Mouse (Mus musculus) heart, embryonic 16.5 days (tissue): ENCODE results near the gene Fbxo24. TPM values are rescaled to one million over a fixed set of nuclear protein-coding genes. Genes with fewer than 3 reads are reported as not detected.

Experiments
- ATAC-seq: fragments of 200-750 bp; cut with Nextera tagmentation; replicated peaks from 2 replicates; pipeline ENCODE4 v1.8.0; 2017; ENCODE audit warnings: moderate number of reproducible peaks; ENCODE audit not compliant: insufficient read depth, low FRiP score; ENCODE audit errors: extremely low read depth
- H3K27ac ChIP-seq: fragments of 300-500 bp; sonication (generic); 2 replicates; pipeline ENCODE4 v1.5.1; 2014; ENCODE audit warnings: mild to moderate bottlenecking, low read length, control low read depth, moderate library complexity
- H3K27me3 ChIP-seq: fragments of 300-500 bp; sonication (generic); 2 replicates; pipeline ENCODE4 v1.6.1; 2014; ENCODE audit warnings: low read length, mixed read lengths; ENCODE audit not compliant: control insufficient read depth, insufficient read depth
- H3K36me3 ChIP-seq: fragments of 300-500 bp; sonication (generic); 2 replicates; pipeline ENCODE4 v1.6.1; 2014; ENCODE audit not compliant: control insufficient read depth, insufficient read depth
- H3K4me1 ChIP-seq: fragments of 300-500 bp; sonication (generic); 2 replicates; pipeline ENCODE4 v1.6.1; 2014; ENCODE audit warnings: low read length, mixed read lengths; ENCODE audit not compliant: control insufficient read depth, insufficient read depth
- H3K4me2 ChIP-seq: fragments of 300-500 bp; sonication (generic); 2 replicates; pipeline ENCODE4 v1.6.1; 2014; ENCODE audit warnings: low read depth, mild to moderate bottlenecking, control low read depth, low read length
- H3K4me3 ChIP-seq: fragments of 300-500 bp; sonication (generic); 2 replicates; pipeline ENCODE4 v1.5.1; 2014; ENCODE audit warnings: mild to moderate bottlenecking, control low read depth, low read length
- H3K9ac ChIP-seq: fragments of 300-500 bp; sonication (generic); 2 replicates; pipeline ENCODE4 v1.6.1; 2014; ENCODE audit warnings: low read length, control low read depth
- H3K9me3 ChIP-seq: fragments of 300-500 bp; sonication (generic); replicated peaks from 2 replicates; pipeline ENCODE4 v1.6.1; 2016; ENCODE audit warnings: low read length; ENCODE audit not compliant: control insufficient read depth
- WGBS: fragments of 180-500 bp; shearing (Covaris S2); extraction: QIAGEN DNeasy Blood & Tissue Kit; methylation state at CpG from one replicate; pipeline ENCODE4 v1.1.7; 2014; 5-methylcytosine and 5-hydroxymethylcytosine counted together
- polyA plus RNA-seq: library from polyadenylated mRNA; unstranded; fragments of >200 nt; fragmentation: Nextera tagmentation; extraction: Ambion mirVana; gene quantifications from 2 replicates; pipeline ENCODE4 v1.2.1, GENCODE M21; 2015

Gene Fbxo24
- polyA plus RNA-seq, 1 experiment from 2014 or later = 0.12 TPM

GRCm38 (mm10) chr5:137647827-137648601 is 19.2 kb upstream of the Fbxo24 start:
- Histone ChIP-seq H3K36me3 (peaks cover 8% of the 10 kb centered on the region; the same call in 1 of the 2 replicates), H3K4me3 (no peak overlapping the region), H3K4me2 (no peak overlapping the region), H3K9ac (no peak overlapping the region), H3K9me3 (no peaks in the 10 kb centered on the region), H3K4me1 (peaks cover 6% of the 10 kb centered on the region; the same call in 1 of the 2 replicates), H3K27ac (no peak overlapping the region), H3K27me3 (peaks cover 25% of the 10 kb centered on the region)
- 47% methylated on average over 9 of the region's 9 CpGs for WGBS
- no peak for ATAC-seq

- WGBS = 24% methylated on average over 11 of the region's 11 CpGs
- H3K9ac ChIP-seq = peak within 1 kb of the TSS; percentile 26
- ATAC-seq = no peak
- no peaks in the 10 kb centered on the region for H3K9me3 ChIP-seq
- no peak within 1 kb of the TSS for H3K27ac ChIP-seq
- H3K4me2 ChIP-seq = peak within 1 kb of the TSS; percentile 66
- peaks cover 25% of the 10 kb centered on the region for H3K27me3 ChIP-seq
- H3K4me3 ChIP-seq = peak within 1 kb of the TSS; percentile 51
- peaks cover 13% of the 10 kb centered on the region; the same call in 1 of the 2 replicates for H3K36me3 ChIP-seq
- H3K4me1 ChIP-seq = peaks cover 8% of the 10 kb centered on the region; the same call in 1 of the 2 replicates
Measured at GRCm38 (mm10) chr5:137645652-137646091, 16.9 kb upstream of the Fbxo24 start, which contains the start of gene Irs3. Gene Irs3 (minus strand): TSS chr5:137645714.

- Histone ChIP-seq H3K4me3 (peak overlapping the region; percentile 51), H3K27me3 (peaks cover 25% of the 10 kb centered on the region), H3K9me3 (no peaks in the 10 kb centered on the region), H3K4me2 (peak overlapping the region; percentile 66), H3K36me3 (peaks cover 18% of the 10 kb centered on the region; the same call in 1 of the 2 replicates), H3K9ac (peak overlapping the region; percentile 26), H3K4me1 (peaks cover 9% of the 10 kb centered on the region; the same call in 1 of the 2 replicates), H3K27ac (no peak overlapping the region)
- no peak for ATAC-seq
- 2% methylated on average over 44 of the region's 44 CpGs for WGBS
Measured at GRCm38 (mm10) chr5:137645091-137645651, 16.4 kb upstream of the Fbxo24 start.

GRCm38 (mm10) chr5:137644484-137644883 is 15.7 kb upstream of the Fbxo24 start:
- H3K27me3 ChIP-seq = peaks cover 25% of the 10 kb centered on the region
- peaks cover 23% of the 10 kb centered on the region; the same call in 1 of the 2 replicates for H3K36me3 ChIP-seq
- 45% methylated on average over 19 of the region's 19 CpGs for WGBS
- no peaks in the 10 kb centered on the region for H3K9me3 ChIP-seq
- no peak overlapping the region for H3K27ac ChIP-seq
- peaks cover 9% of the 10 kb centered on the region; the same call in 1 of the 2 replicates for H3K4me1 ChIP-seq
- no peak overlapping the region for H3K4me2 ChIP-seq
- H3K9ac ChIP-seq = no peak overlapping the region
- ATAC-seq = no peak
- no peak overlapping the region for H3K4me3 ChIP-seq

GRCm38 (mm10) chr5:137642886-137643285 is 14.1 kb upstream of the Fbxo24 start:
- no peak overlapping the region for H3K4me3 ChIP-seq
- no peak overlapping the region for H3K4me2 ChIP-seq
- H3K27me3 ChIP-seq = peaks cover 25% of the 10 kb centered on the region
- H3K27ac ChIP-seq = no peak overlapping the region
- H3K36me3 ChIP-seq = peaks cover 37% of the 10 kb centered on the region
- 66% methylated on average over 4 of the region's 4 CpGs for WGBS
- ATAC-seq = no peak
- H3K9ac ChIP-seq = no peak overlapping the region
- peaks cover 9% of the 10 kb centered on the region; the same call in 1 of the 2 replicates for H3K4me1 ChIP-seq
- H3K9me3 ChIP-seq = no peaks in the 10 kb centered on the region

GRCm38 (mm10) chr5:137641054-137641453 is 12.3 kb upstream of the Fbxo24 start, which contains the start of gene Sap25:
Gene Sap25 (plus strand): TSS chr5:137641334.
- peaks cover 9% of the 10 kb centered on the region; the same call in 1 of the 2 replicates for H3K4me1 ChIP-seq
- peaks cover 54% of the 10 kb centered on the region for H3K36me3 ChIP-seq
- no peak within 1 kb of the TSS for H3K27ac ChIP-seq
- no peak for ATAC-seq
- H3K9ac ChIP-seq = no peak within 1 kb of the TSS
- peaks cover 21% of the 10 kb centered on the region for H3K27me3 ChIP-seq
- no peaks in the 10 kb centered on the region for H3K9me3 ChIP-seq
- H3K4me2 ChIP-seq = no peak within 1 kb of the TSS
- 88% methylated on average over 19 of the region's 19 CpGs for WGBS
- no peak within 1 kb of the TSS for H3K4me3 ChIP-seq

- peaks cover 3% of the 10 kb centered on the region; the same call in 1 of the 2 replicates for H3K4me1 ChIP-seq
- whole genome bisulfite sequencing = 63% methylated on average over 7 of the region's 7 CpGs
- H3K36me3 ChIP-seq = peaks cover 64% of the 10 kb centered on the region
- H3K27me3 ChIP-seq = peaks cover 7% of the 10 kb centered on the region
- H3K9me3 ChIP-seq = no peaks in the 10 kb centered on the region
- H3K27ac ChIP-seq = no peak overlapping the region
- no peak for ATAC-seq
- no peak overlapping the region for H3K9ac ChIP-seq
- no peak overlapping the region for H3K4me2 ChIP-seq
- no peak overlapping the region for H3K4me3 ChIP-seq
Measured at GRCm38 (mm10) chr5:137639472-137639871, 10.7 kb upstream of the Fbxo24 start.

- no peak for ATAC-seq
- H3K27ac ChIP-seq = no peak overlapping the region
- peaks cover 22% of the 10 kb centered on the region for H3K4me1 ChIP-seq
- no peak overlapping the region for H3K9ac ChIP-seq
- H3K4me3 ChIP-seq = no peak overlapping the region
- H3K27me3 ChIP-seq = no peaks in the 10 kb centered on the region
- H3K36me3 ChIP-seq = peaks cover 38% of the 10 kb centered on the region
- no peak overlapping the region for H3K4me2 ChIP-seq
- H3K9me3 ChIP-seq = no peaks in the 10 kb centered on the region
- 66% methylated on average over 12 of the region's 12 CpGs for WGBS
Measured at GRCm38 (mm10) chr5:137633397-137634084, 4.7 kb upstream of the Fbxo24 start.
